Mouse (Mus musculus) G1E (cell line): Measurements from ENCODE around the gene Gm8374. TPM values are rescaled to one million over a fixed set of nuclear protein-coding genes. Genes with fewer than 3 reads are reported as not detected.
"Not testable (repeated sequence)": the region's sequence is repeated elsewhere in the genome, so short reads cannot be mapped to it uniquely, and the experiment has no call there.

Source experiments
- ATAC-seq: 2 replicates; pipeline ENCODE4 v1.8.0; 2016; ENCODE audit warnings: mild to moderate bottlenecking; ENCODE audit not compliant: insufficient number of reproducible peaks, poor library complexity, low FRiP score, severe bottlenecking; ENCODE audit errors: extremely low read depth
- DNase-seq: peaks from one replicate; pipeline ENCODE4 v3.0.0; 2012; ENCODE audit warnings: low spot score
- H3K27me3 ChIP-seq: 2 replicates; pipeline ENCODE4 v1.6.1; 2012; ENCODE audit warnings: mild to moderate bottlenecking, low read length, inconsistent platforms; ENCODE audit not compliant: insufficient read depth
- H3K36me3 ChIP-seq: replicated peaks from 2 replicates; pipeline ENCODE3; 2012; ENCODE audit warnings: mild to moderate bottlenecking, inconsistent platforms
- H3K4me1 ChIP-seq: 2 replicates; pipeline ENCODE4 v1.6.1; 2012; ENCODE audit warnings: low read depth, low read length, inconsistent platforms, mixed read lengths; ENCODE audit not compliant: insufficient read depth
- H3K4me3 ChIP-seq: 2 replicates; pipeline ENCODE4 v1.5.1; 2012; ENCODE audit warnings: low read depth, mild to moderate bottlenecking, inconsistent platforms, low read length, moderate library complexity, mixed read lengths
- H3K9me3 ChIP-seq: replicated peaks from 2 replicates; pipeline ENCODE4 v1.6.1; 2012; ENCODE audit warnings: inconsistent platforms
- polyA plus RNA-seq: library from polyadenylated mRNA; stranded (reverse); fragments of >175 nt; gene quantifications from 2 replicates; pipeline ENCODE4 v1.2.3, GENCODE M21; 2012
- total RNA-seq, 2 experiments: library from RNA; stranded (forward) in 1 of 2; stranded (reverse) in 1 of 2; fragments of 200-1000 nt in 1 of 2; fragments of >200 nt in 1 of 2; fragmentation: Nextera tagmentation in 1 of 2; gene quantifications; 2 replicates each; pipeline ENCODE4 v1.2.3; 2014 to 2017

The Gm8374 gene
- total RNA-seq (2014; fragmentation: Nextera tagmentation) (not detected in 2 replicates), total RNA-seq (2017) (0.23 and 0.27 TPM in 2 replicates), polyA plus RNA-seq (not detected in 2 replicates)

GRCm38 (mm10) chr14:7365034-7365433, at the start of gene Gm8374:
TSS of gene Gm8374 (minus strand) at chr14:7365134.
- not testable (repeated sequence) for ATAC-seq, DNase-seq, H3K4me3 ChIP-seq, H3K27me3 ChIP-seq, H3K4me1 ChIP-seq, H3K36me3 ChIP-seq, H3K9me3 ChIP-seq

- not testable (repeated sequence) for H3K9me3 ChIP-seq, DNase-seq, H3K4me1 ChIP-seq, H3K4me3 ChIP-seq, ATAC-seq, H3K36me3 ChIP-seq, H3K27me3 ChIP-seq
These were observed 32.6 kb downstream of the Gm8374 start, which contains the start of gene Gm5797 for GRCm38 (mm10) chr14:7332295-7332694. TSS of gene Gm5797 (minus strand) at chr14:7332395.

GRCm38 (mm10) chr14:7315093-7315492, 49.8 kb downstream of the Gm8374 start:
- not testable (repeated sequence) for H3K27me3 ChIP-seq, DNase-seq, H3K9me3 ChIP-seq, H3K4me1 ChIP-seq, H3K36me3 ChIP-seq, ATAC-seq, H3K4me3 ChIP-seq

- H3K4me1 ChIP-seq, H3K27me3 ChIP-seq, H3K4me3 ChIP-seq, DNase-seq, ATAC-seq, H3K36me3 ChIP-seq, H3K9me3 ChIP-seq: not testable (repeated sequence)
These were observed 50.3 kb downstream of the Gm8374 start, which contains the start of gene Gm3739 for GRCm38 (mm10) chr14:7314661-7315060. TSS of gene Gm3739 (minus strand) at chr14:7315049.

Other genes with a start within 250 kb of the Gm8374 start
- gene Gm6676, start 239.7 kb downstream of the Gm8374 start, total RNA-seq (2014; fragmentation: Nextera tagmentation) = not detected in 2 replicates
- not detected in 2 replicates for gene Gm6676, start 239.7 kb downstream of the Gm8374 start, total RNA-seq (2017)
- not detected in 2 replicates for gene Gm6676, start 239.7 kb downstream of the Gm8374 start, polyA plus RNA-seq
- not detected in 2 replicates for gene Gm3512, start 190.6 kb downstream of the Gm8374 start, total RNA-seq (2014; fragmentation: Nextera tagmentation)
- not detected in 2 replicates for gene Gm3512, start 190.6 kb downstream of the Gm8374 start, total RNA-seq (2017)
- not detected in 2 replicates for gene Gm3512, start 190.6 kb downstream of the Gm8374 start, polyA plus RNA-seq
- gene Gm16434, start 170.6 kb downstream of the Gm8374 start, total RNA-seq (2014; fragmentation: Nextera tagmentation) = not detected in 2 replicates
- not detected in 2 replicates for gene Gm16434, start 170.6 kb downstream of the Gm8374 start, total RNA-seq (2017)
- not detected in 2 replicates for gene Gm16434, start 170.6 kb downstream of the Gm8374 start, polyA plus RNA-seq
- gene Gm3727, start 100.4 kb downstream of the Gm8374 start, total RNA-seq (2014; fragmentation: Nextera tagmentation) = not detected in 2 replicates
- 0.11 and 0.17 TPM in 2 replicates for gene Gm3727, start 100.4 kb downstream of the Gm8374 start, total RNA-seq (2017)
- gene Gm3727, start 100.4 kb downstream of the Gm8374 start, polyA plus RNA-seq = not detected in 2 replicates
- gene Gm3739, start 50.1 kb downstream of the Gm8374 start, total RNA-seq (2014; fragmentation: Nextera tagmentation) = not detected in 2 replicates
- 0.05 TPM in 1 of 2 replicates, not detected in the other for gene Gm3739, start 50.1 kb downstream of the Gm8374 start, total RNA-seq (2017)
- not detected in 2 replicates for gene Gm3739, start 50.1 kb downstream of the Gm8374 start, polyA plus RNA-seq
- gene Gm5797, start 32.7 kb downstream of the Gm8374 start, total RNA-seq (2014; fragmentation: Nextera tagmentation) = not detected in 2 replicates
- not detected in 2 replicates for gene Gm5797, start 32.7 kb downstream of the Gm8374 start, total RNA-seq (2017)
- gene Gm5797, start 32.7 kb downstream of the Gm8374 start, polyA plus RNA-seq = not detected in 2 replicates
- gene Gm3755, start 85.8 kb upstream of the Gm8374 start, total RNA-seq (2014; fragmentation: Nextera tagmentation) = not detected in 2 replicates
- 0.12 TPM in 1 of 2 replicates, not detected in the other for gene Gm3755, start 85.8 kb upstream of the Gm8374 start, total RNA-seq (2017)
- gene Gm3755, start 85.8 kb upstream of the Gm8374 start, polyA plus RNA-seq = not detected in 2 replicates
- gene Gm3752, start 118.6 kb upstream of the Gm8374 start, total RNA-seq (2014; fragmentation: Nextera tagmentation) = not detected in 2 replicates
- not detected in 2 replicates for gene Gm3752, start 118.6 kb upstream of the Gm8374 start, total RNA-seq (2017)
- gene Gm3752, start 118.6 kb upstream of the Gm8374 start, polyA plus RNA-seq = not detected in 2 replicates
- not detected in 2 replicates for gene Gm3558, start 203.4 kb upstream of the Gm8374 start, total RNA-seq (2014; fragmentation: Nextera tagmentation)
- gene Gm3558, start 203.4 kb upstream of the Gm8374 start, total RNA-seq (2017) = 0.05 TPM in 1 of 2 replicates, not detected in the other
- not detected in 2 replicates for gene Gm3558, start 203.4 kb upstream of the Gm8374 start, polyA plus RNA-seq
- gene Gm10338, start 230.5 kb upstream of the Gm8374 start, total RNA-seq (2014; fragmentation: Nextera tagmentation) = not detected in 2 replicates
- gene Gm10338, start 230.5 kb upstream of the Gm8374 start, total RNA-seq (2017) = not detected in 2 replicates
- gene Gm10338, start 230.5 kb upstream of the Gm8374 start, polyA plus RNA-seq = not detected in 2 replicates